ENCODE assay signal across 21 mouse cellular contexts in the genomic region with DNA sequence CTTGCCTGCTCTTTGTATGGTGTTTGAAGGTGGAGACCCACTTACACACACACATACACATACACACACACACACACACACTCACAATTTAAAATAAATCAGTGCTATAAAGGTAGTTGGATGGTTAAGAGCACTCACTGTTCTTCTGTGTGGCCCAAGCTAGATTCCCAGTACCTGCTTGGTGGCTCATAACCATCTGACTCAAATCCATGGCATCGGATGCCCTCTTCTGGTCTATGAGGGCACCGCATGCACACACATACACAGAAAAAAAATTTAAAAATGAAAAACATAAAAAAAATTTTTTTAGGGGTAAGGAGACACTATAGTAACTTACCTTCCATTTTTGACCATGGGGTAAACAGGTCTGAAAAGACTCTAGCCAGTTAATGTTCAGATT.
DNase-seq lines count a peak whose midpoint lies in the region; ATAC-seq and TF ChIP-seq lines count a peak whose summit lies in the region.
"Had no signal": no experiment of that assay in that cellular context is flagged by ENCODE, and none has a peak within 500 bp of the region (broad histone marks: within the 10 kb centered on the region; RNA-seq: fewer than 3 reads in every experiment).

No protein-coding gene starts in this region.

- no peaks in the 10 kb centered on the region for H3K36me3 ChIP-seq in intestine, postnatal 0 days (ENCODE audit: control insufficient read depth, insufficient read depth)
- no peaks in the 10 kb centered on the region for H3K36me3 ChIP-seq in intestine, embryonic 16.5 days (ENCODE audit: control insufficient read depth, insufficient read depth, low read length)
- no peaks in the 10 kb centered on the region for H3K36me3 ChIP-seq in lung, embryonic 14.5 days (ENCODE audit: insufficient read depth)
- H3K36me3 ChIP-seq: embryonic facial prominence, embryonic 12.5 days; forebrain, embryonic 12.5 days; heart, embryonic 10.5 days had no signal

- TF ChIP-seq CTCF in intestine, postnatal 0 days (IDR thresholded peaks at IDR 0.05; ENCODE audit: low read depth) = 0 out of 2 replicates have a peak, but pooled peaks have one; percentile 19
- TF ChIP-seq CTCF in lung, embryonic 14.5 days (IDR thresholded peaks at IDR 0.05; ENCODE audit: low read depth) = 0 out of 2 replicates have a peak, but pooled peaks have one; percentile 14

- H3K4me3 ChIP-seq in intestine, postnatal 0 days (ENCODE audit: low read depth, low read length) = no peak overlapping the region
- H3K4me3 ChIP-seq in intestine, embryonic 16.5 days (ENCODE audit: low read length) = no peak overlapping the region
- H3K4me3 ChIP-seq in lung, embryonic 14.5 days (ENCODE audit: low read depth, low read length) = no peak overlapping the region
- H3K4me3 ChIP-seq: embryonic facial prominence, embryonic 12.5 days; forebrain, embryonic 12.5 days; heart, embryonic 10.5 days had no signal

- H3K9me3 ChIP-seq in intestine, postnatal 0 days (ENCODE audit: control insufficient read depth) = no peaks in the 10 kb centered on the region
- H3K9me3 ChIP-seq in intestine, embryonic 16.5 days (ENCODE audit: control insufficient read depth, low read length) = no peaks in the 10 kb centered on the region
- H3K9me3 ChIP-seq in lung, embryonic 14.5 days (ENCODE audit: low read depth, low read length) = no peaks in the 10 kb centered on the region
- H3K9me3 ChIP-seq: embryonic facial prominence, embryonic 12.5 days; forebrain, embryonic 12.5 days; heart, embryonic 10.5 days had no signal

- no peak overlapping the region for H3K27ac ChIP-seq in intestine, postnatal 0 days (ENCODE audit: low read depth, low read length)
- no peak overlapping the region for H3K27ac ChIP-seq in intestine, embryonic 16.5 days (ENCODE audit: low read length)
- no peak overlapping the region for H3K27ac ChIP-seq in lung, embryonic 14.5 days (ENCODE audit: low read depth)
- H3K27ac ChIP-seq: embryonic facial prominence, embryonic 12.5 days; forebrain, embryonic 12.5 days; heart, embryonic 10.5 days; hindbrain, embryonic 14.5 days had no signal

- ATAC-seq in intestine, postnatal 0 days = no peak
- ATAC-seq in intestine, embryonic 16.5 days = no peak
- no peak for ATAC-seq in lung, embryonic 14.5 days (ENCODE audit: insufficient read depth)
- ATAC-seq in inflammation-experienced regulatory T-cells, adult 6 months = no peak
- ATAC-seq: forebrain, embryonic 16.5 days had no signal

- no peaks in the 10 kb centered on the region for H3K4me1 ChIP-seq in intestine, postnatal 0 days (replicated peaks; ENCODE audit: control insufficient read depth, insufficient read depth, low read length)
- H3K4me1 ChIP-seq in intestine, embryonic 16.5 days (ENCODE audit: control insufficient read depth, insufficient read depth, low read length) = no peaks in the 10 kb centered on the region
- no peaks in the 10 kb centered on the region for H3K4me1 ChIP-seq in lung, embryonic 14.5 days (ENCODE audit: insufficient read depth)
- H3K4me1 ChIP-seq: embryonic facial prominence, embryonic 12.5 days; forebrain, embryonic 12.5 days; heart, embryonic 10.5 days had no signal

- no peaks in the 10 kb centered on the region for H3K27me3 ChIP-seq in intestine, postnatal 0 days (replicated peaks; ENCODE audit: control insufficient read depth, insufficient read depth, low read length)
- no peaks in the 10 kb centered on the region for H3K27me3 ChIP-seq in intestine, embryonic 16.5 days (replicated peaks; ENCODE audit: control insufficient read depth, insufficient read depth, low read length)
- H3K27me3 ChIP-seq in lung, embryonic 14.5 days (ENCODE audit: insufficient read depth, low read length) = no peaks in the 10 kb centered on the region
- H3K27me3 ChIP-seq: CH12.LX; embryonic facial prominence, embryonic 12.5 days; forebrain, embryonic 12.5 days had no signal

- DNase-seq in lung, embryonic 14.5 days = no peak
- no peak for DNase-seq in lung, adult 18-20 months
- peak; percentile 46 for DNase-seq in ES-CJ7 (ENCODE audit: low read depth, low spot score)
- DNase-seq in ZHBTc4 (ENCODE audit: low read depth, low spot score) = peak; percentile 18
- no peak for DNase-seq in left cerebral cortex, adult 18-20 months (ENCODE audit: low spot score in 2 of 2)
- DNase-seq: adrenal gland, postnatal 10 days; cerebellum, adult 11-12 months; cerebellum, adult 9-10 months; cerebellum, postnatal 25 days; gastrocnemius, postnatal 10 days; heart, adult 18-20 months; heart, postnatal 10 days had no signal

- no peak overlapping the region for H3K4me2 ChIP-seq in intestine, postnatal 0 days (replicated peaks; ENCODE audit: low read depth)
- no peak overlapping the region for H3K4me2 ChIP-seq in intestine, embryonic 16.5 days (ENCODE audit: low read depth, low read length)
- no peak overlapping the region for H3K4me2 ChIP-seq in lung, embryonic 14.5 days
- H3K4me2 ChIP-seq: embryonic facial prominence, embryonic 12.5 days; forebrain, embryonic 12.5 days; hindbrain, embryonic 14.5 days had no signal

- WGBS in intestine, postnatal 0 days = 92% methylated on average over 2 of the region's 2 CpGs
- WGBS in intestine, embryonic 16.5 days = 97% methylated on average over 2 of the region's 2 CpGs
- 98% methylated on average over 2 of the region's 2 CpGs for WGBS in lung, embryonic 14.5 days

- no peak overlapping the region for H3K9ac ChIP-seq in intestine, postnatal 0 days (ENCODE audit: low read depth, low read length)
- no peak overlapping the region for H3K9ac ChIP-seq in intestine, embryonic 16.5 days (ENCODE audit: low read depth, low read length)
- H3K9ac ChIP-seq in lung, embryonic 14.5 days = no peak overlapping the region
- H3K9ac ChIP-seq: embryonic facial prominence, embryonic 12.5 days; forebrain, embryonic 12.5 days; hindbrain, embryonic 14.5 days had no signal

Comparison
In these comparisons a context has a peak if more than half of its experiments do, and no peak if none do; other contexts are left out.
1. DNase-seq: peak in ES-CJ7 (single experiment) and ZHBTc4 (single experiment); none in lung, embryonic 14.5 days (single experiment), lung, adult 18-20 months (0 of 2) and left cerebral cortex, adult 18-20 months (0 of 2).